Mouse (Mus musculus): ENCODE data around the gene Gm5478. TPM values are rescaled to one million over a fixed set of nuclear protein-coding genes. Genes with fewer than 3 reads are reported as not detected.

Gene Gm5478
- not detected for polyA plus RNA-seq (2017; shearing (Covaris generic))

DNA sequence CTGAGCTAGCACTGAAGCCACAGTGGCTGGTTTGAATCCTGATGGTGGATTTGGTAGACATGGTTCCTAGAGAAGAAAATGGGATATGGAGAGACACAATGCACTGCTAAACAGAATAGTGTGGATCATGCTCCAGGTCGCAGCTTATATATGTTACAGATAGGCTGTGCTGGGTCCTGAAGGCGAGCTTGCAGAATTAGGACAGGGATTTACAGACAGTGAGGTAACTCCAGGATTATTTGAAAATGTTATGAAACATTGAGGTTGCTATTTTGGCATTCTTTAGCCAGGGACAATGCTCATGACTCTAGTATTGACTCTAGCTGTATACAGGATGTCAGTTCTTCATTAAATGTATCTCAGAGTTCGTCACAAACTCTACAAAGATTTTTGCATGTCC is at the start of gene Gm5478:
Gm5478 (minus strand) TSS at position 101 of the 400 bp plus-strand sequence.

DNA sequence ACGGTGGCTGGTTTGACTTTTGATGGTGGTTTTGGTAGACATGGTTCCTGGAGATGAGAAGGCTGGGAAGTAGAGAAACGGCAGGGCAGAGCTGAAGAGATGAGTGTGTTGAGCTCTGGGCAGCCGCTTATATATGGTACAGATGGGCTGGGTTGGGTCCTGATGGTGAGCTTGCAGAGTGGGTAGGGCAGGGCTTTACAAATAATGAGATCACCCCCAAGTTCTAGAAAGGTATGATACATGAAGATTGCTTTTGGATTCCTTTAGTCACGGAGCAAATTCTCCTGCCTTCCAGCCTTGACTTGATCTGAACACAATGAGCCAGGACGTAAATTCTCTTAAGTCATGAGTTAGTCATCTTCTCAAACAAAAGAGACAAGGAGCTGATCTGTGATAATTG is 47.0 kb upstream of the Gm5478 start, which contains the start of gene Krt6a:
Krt6a (minus strand) TSS at position 101 of the 400 bp plus-strand sequence.

DNA sequence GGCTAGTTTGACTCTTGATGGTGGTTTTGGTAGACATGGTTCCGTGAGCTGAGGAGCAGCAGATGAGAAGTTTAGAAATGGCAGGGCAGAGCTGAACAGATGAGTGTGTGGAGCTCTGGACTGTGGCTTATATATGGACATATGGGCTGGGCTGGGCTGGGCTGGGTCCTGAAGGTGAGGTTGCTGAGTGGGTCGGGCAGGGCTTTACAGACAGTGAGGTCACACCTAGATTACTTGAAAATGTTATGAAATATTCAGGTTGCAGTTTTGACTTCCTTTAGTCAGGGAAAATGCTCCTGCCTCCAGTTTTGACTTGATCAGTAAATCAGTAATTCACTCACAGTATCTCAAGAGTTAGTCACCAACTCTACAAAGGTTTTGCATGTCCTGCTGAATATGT is 33.0 kb upstream of the Gm5478 start, which contains the start of gene Krt6b:
Krt6b (minus strand) TSS at position 101 of the 400 bp plus-strand sequence.

DNA sequence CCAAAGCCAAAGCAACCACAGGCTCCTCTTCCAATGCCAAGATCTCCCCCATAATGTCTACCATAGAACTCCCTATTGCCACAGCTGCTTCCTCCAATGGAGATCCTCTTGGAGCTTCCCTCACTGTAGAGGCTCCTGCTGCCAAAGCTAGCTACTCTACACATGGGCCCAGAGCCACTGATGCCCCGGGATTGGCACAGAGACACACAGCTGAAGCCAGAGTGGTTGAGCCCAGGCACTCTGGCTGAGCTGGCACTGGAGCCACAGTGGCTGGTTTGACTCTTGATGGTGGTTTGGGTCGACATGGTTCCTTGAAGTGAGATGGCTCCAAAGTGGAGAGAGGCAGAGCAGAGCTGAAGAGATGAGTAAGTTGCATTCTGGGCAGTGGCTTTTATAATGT is 19.3 kb downstream of the Gm5478 start, which contains the start of gene Gm5414:
Gm5414 (minus strand) TSS at position 305 of the 400 bp plus-strand sequence.

Other genes starting within 250 kb of the Gm5478 start
- not detected for gene Krt7, start 236.3 kb downstream of the Gm5478 start, polyA plus RNA-seq (2017; shearing (Covaris generic))
- not detected for gene Krt87, start 208.6 kb downstream of the Gm5478 start, polyA plus RNA-seq (2017; shearing (Covaris generic))
- not detected for gene Krt88, start 199.6 kb downstream of the Gm5478 start, polyA plus RNA-seq (2017; shearing (Covaris generic))
- not detected for gene Krt81, start 183.6 kb downstream of the Gm5478 start, polyA plus RNA-seq (2017; shearing (Covaris generic))
- gene Krt86, start 173.9 kb downstream of the Gm5478 start, polyA plus RNA-seq (2017; shearing (Covaris generic)), result not detected
- 17.0 TPM for gene Krt83, start 155.9 kb downstream of the Gm5478 start, polyA plus RNA-seq (2017; shearing (Covaris generic))
- not detected for gene Gm49425, start 130.1 kb downstream of the Gm5478 start, polyA plus RNA-seq (2017; shearing (Covaris generic))
- not detected for gene Krt84, start 114.6 kb downstream of the Gm5478 start, polyA plus RNA-seq (2017; shearing (Covaris generic))
- not detected for gene Krt82, start 96.7 kb downstream of the Gm5478 start, polyA plus RNA-seq (2017; shearing (Covaris generic))
- gene Krt90, start 84.4 kb downstream of the Gm5478 start, polyA plus RNA-seq (2017; shearing (Covaris generic)), result not detected
- 0.19 TPM for gene Krt75, start 73.5 kb downstream of the Gm5478 start, polyA plus RNA-seq (2017; shearing (Covaris generic))
- gene Gm5414, start 19.2 kb downstream of the Gm5478 start, polyA plus RNA-seq (2017; shearing (Covaris generic)), result not detected
- gene Krt6b, start 32.9 kb upstream of the Gm5478 start, polyA plus RNA-seq (2017; shearing (Covaris generic)), result not detected
- gene Krt6a, start 46.9 kb upstream of the Gm5478 start, polyA plus RNA-seq (2017; shearing (Covaris generic)), result not detected
- not detected for gene Krt5, start 65.5 kb upstream of the Gm5478 start, polyA plus RNA-seq (2017; shearing (Covaris generic))
- not detected for gene Krt71, start 95.7 kb upstream of the Gm5478 start, polyA plus RNA-seq (2017; shearing (Covaris generic))
- gene Krt72, start 139.1 kb upstream of the Gm5478 start, polyA plus RNA-seq (2017; shearing (Covaris generic)), result not detected
- gene Krt73, start 155.0 kb upstream of the Gm5478 start, polyA plus RNA-seq (2017; shearing (Covaris generic)), result not detected
- not detected for gene Krt2, start 170.8 kb upstream of the Gm5478 start, polyA plus RNA-seq (2017; shearing (Covaris generic))
- gene Krt1, start 203.4 kb upstream of the Gm5478 start, polyA plus RNA-seq (2017; shearing (Covaris generic)), result 0.62 TPM
- not detected for gene Krt77, start 222.3 kb upstream of the Gm5478 start, polyA plus RNA-seq (2017; shearing (Covaris generic))
- gene Krt76, start 245.5 kb upstream of the Gm5478 start, polyA plus RNA-seq (2017; shearing (Covaris generic)), result not detected